Comparison of ENCODE assay signal across 16 mouse cellular contexts in genomic region chr6:116912161-116912560, GRCm38 (mm10).
"Had no signal": no experiment of that assay in that cellular context is flagged by ENCODE, and none has a peak within 500 bp of the region (broad histone marks: within the 10 kb centered on the region; RNA-seq: fewer than 3 reads in every experiment).

No protein-coding gene starts in this region.

- H3K4me2 ChIP-seq: neural tube, embryonic 13.5 days; neural tube, embryonic 15.5 days; stomach, embryonic 15.5 days had no signal

- H3K36me3 ChIP-seq: neural tube, embryonic 13.5 days; neural tube, embryonic 15.5 days; stomach, embryonic 15.5 days had no signal

- H3K4me3 ChIP-seq: neural tube, embryonic 13.5 days; neural tube, embryonic 15.5 days; stomach, embryonic 15.5 days had no signal

- H3K4me1 ChIP-seq: neural tube, embryonic 13.5 days; neural tube, embryonic 15.5 days; stomach, embryonic 15.5 days had no signal

- DNase-seq: retina, postnatal 1 day; right cerebral cortex, adult 18-20 months; right cerebral cortex, postnatal 14 days; right cerebral cortex, postnatal 25 days; right cerebral cortex, postnatal 4 days; spleen, adult 18-20 months; thymus, adult 18-20 months; thymus, adult 2 months; thymus, postnatal 14 days; thymus, postnatal 25 days; thymus, postnatal 36 days; thymus, postnatal 4 days had no signal

- H3K9ac ChIP-seq: neural tube, embryonic 13.5 days; neural tube, embryonic 15.5 days; stomach, embryonic 15.5 days had no signal

- H3K9me3 ChIP-seq: neural tube, embryonic 13.5 days; neural tube, embryonic 15.5 days; stomach, embryonic 15.5 days had no signal

- H3K27ac ChIP-seq: neural tube, embryonic 13.5 days; neural tube, embryonic 15.5 days; stomach, embryonic 15.5 days; stomach, postnatal 0 days had no signal

- H3K27me3 ChIP-seq: neural tube, embryonic 13.5 days; neural tube, embryonic 15.5 days; stomach, embryonic 15.5 days had no signal
